Mouse (Mus musculus) heart, embryonic 14.5 days (tissue): Measurements from ENCODE around the gene Casp9. TPM values are rescaled to one million over a fixed set of nuclear protein-coding genes. Genes with fewer than 3 reads are reported as not detected.

Experiments used
- ATAC-seq: fragments of 200-750 bp; cut with Nextera tagmentation; 2 replicates; pipeline ENCODE4 v1.8.0; 2017; ENCODE audit warnings: low read depth, moderate TSS enrichment; ENCODE audit not compliant: insufficient number of reproducible peaks, insufficient read depth, low FRiP score
- H3K27ac ChIP-seq, 2 experiments: fragments of 200-500 bp in 1 of 2; fragments of 300-500 bp in 1 of 2; sonication (generic) in 1 of 2; replicated peaks in 1 of 2; 2 replicates each; pipeline ENCODE4 v1.5.1; 2012 to 2014; ENCODE audit warnings: low read depth in 2 of 2, low read length in 2 of 2, control low read depth in 1 of 2, mild to moderate bottlenecking in 1 of 2, mixed read lengths in 1 of 2; ENCODE audit not compliant: control insufficient read depth in 1 of 2, insufficient read depth in 1 of 2
- H3K27me3 ChIP-seq: fragments of 300-500 bp; sonication (generic); 2 replicates; pipeline ENCODE4 v1.6.1; 2014; ENCODE audit warnings: mild to moderate bottlenecking, low read length, control low read depth; ENCODE audit not compliant: control insufficient read depth, insufficient read depth
- H3K36me3 ChIP-seq: fragments of 300-500 bp; sonication (generic); 2 replicates; pipeline ENCODE4 v1.6.1; 2014; ENCODE audit warnings: mild to moderate bottlenecking, control low read depth, low read length, mixed read lengths; ENCODE audit not compliant: control insufficient read depth, insufficient read depth
- H3K4me1 ChIP-seq, 2 experiments: fragments of 200-500 bp in 1 of 2; fragments of 300-500 bp in 1 of 2; sonication (generic) in 1 of 2; 2 replicates each; pipeline ENCODE4 v1.6.1; 2012 to 2014; ENCODE audit warnings: low read length in 2 of 2, control low read depth in 1 of 2, mixed read lengths in 1 of 2; ENCODE audit not compliant: control insufficient read depth in 2 of 2, insufficient read depth in 2 of 2
- H3K4me2 ChIP-seq: fragments of 300-500 bp; sonication (generic); 2 replicates; pipeline ENCODE4 v1.6.1; 2014; ENCODE audit warnings: mild to moderate bottlenecking, low read length
- H3K4me3 ChIP-seq, 2 experiments: fragments of 200-500 bp in 1 of 2; fragments of 300-500 bp in 1 of 2; sonication (generic) in 1 of 2; 2 replicates each; pipeline ENCODE4 v1.5.1; 2012 to 2014; ENCODE audit warnings: low read length in 2 of 2, mild to moderate bottlenecking in 2 of 2, control low read depth in 1 of 2, low read depth in 1 of 2, moderate library complexity in 1 of 2; ENCODE audit not compliant: control insufficient read depth in 1 of 2, insufficient read depth in 1 of 2
- H3K9ac ChIP-seq: fragments of 300-500 bp; sonication (generic); 2 replicates; pipeline ENCODE4 v1.6.1; 2014; ENCODE audit warnings: mild to moderate bottlenecking, low read length
- H3K9me3 ChIP-seq: fragments of 300-500 bp; sonication (generic); 2 replicates; pipeline ENCODE4 v1.6.1; 2016; ENCODE audit warnings: low read length, control low read depth; ENCODE audit not compliant: control insufficient read depth
- WGBS: fragments of 180-500 bp; shearing (Covaris S2); extraction: QIAGEN DNeasy Blood & Tissue Kit; methylation state at CpG from one replicate; pipeline ENCODE4 v1.1.7; 2014; 5-methylcytosine and 5-hydroxymethylcytosine counted together
- polyA plus RNA-seq: library from polyadenylated mRNA; unstranded; fragments of >200 nt; fragmentation: Nextera tagmentation; extraction: Ambion mirVana; gene quantifications from 2 replicates; pipeline ENCODE4 v1.2.1, GENCODE M21; 2014

Gene Casp9
- polyA plus RNA-seq, 1 experiment from 2014 or later: 15.4 TPM

DNA sequence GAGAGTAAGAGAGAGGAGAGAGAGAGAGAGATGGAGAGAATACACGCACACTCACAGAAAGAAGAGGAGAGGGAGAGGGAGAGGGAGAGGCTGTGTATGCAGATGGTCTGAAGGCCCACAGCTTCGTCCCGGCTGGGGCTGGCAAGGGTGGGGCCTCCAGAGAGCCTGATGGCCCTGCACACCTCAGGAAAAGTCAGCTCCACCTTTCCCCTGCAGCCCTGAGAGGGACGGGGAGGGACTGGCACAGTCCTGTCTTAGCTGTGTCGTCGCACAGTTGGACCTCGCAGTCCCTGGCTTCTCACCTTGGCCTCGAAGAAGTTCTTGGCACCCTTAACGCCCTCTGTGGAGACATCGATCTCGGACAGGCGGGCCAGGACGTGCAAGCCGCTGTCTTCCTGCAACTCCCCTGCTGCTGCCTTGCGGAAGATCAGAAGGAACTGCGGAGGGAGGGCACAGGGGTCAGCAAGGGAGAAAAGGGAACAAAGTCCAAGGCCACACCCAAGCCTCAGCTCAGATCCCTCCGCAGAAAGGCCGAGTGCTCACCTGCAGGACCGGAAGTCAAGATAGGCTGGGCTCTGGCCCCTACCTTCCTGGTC is 66.9 kb downstream of the Casp9 start:
- peaks cover 50% of the 10 kb centered on the region for H3K36me3 ChIP-seq
- no peak overlapping the region for H3K4me2 ChIP-seq
- peaks cover 13 to 15% of the 10 kb centered on the region in 2 experiments for H3K4me1 ChIP-seq
- H3K4me3 ChIP-seq: no peak overlapping the region
- H3K27me3 ChIP-seq: no peaks in the 10 kb centered on the region
- H3K9ac ChIP-seq: no peak overlapping the region
- no peak overlapping the region for H3K27ac ChIP-seq
- 77% methylated on average over 19 of the region's 19 CpGs for WGBS
- ATAC-seq: no peak
- H3K9me3 ChIP-seq: no peaks in the 10 kb centered on the region

GRCm38 (mm10) chr4:141861591-141862295 is 68.3 kb downstream of the Casp9 start:
- ATAC-seq: no peak
- no peak overlapping the region for H3K4me3 ChIP-seq
- H3K4me2 ChIP-seq: no peak overlapping the region
- H3K36me3 ChIP-seq: peaks cover 52% of the 10 kb centered on the region
- H3K9me3 ChIP-seq: no peaks in the 10 kb centered on the region
- H3K27me3 ChIP-seq: no peaks in the 10 kb centered on the region
- no peak overlapping the region for H3K9ac ChIP-seq
- peaks cover 25 to 28% of the 10 kb centered on the region in 2 experiments for H3K4me1 ChIP-seq
- WGBS: 90% methylated on average over 17 of the region's 17 CpGs
- no peak overlapping the region for H3K27ac ChIP-seq

DNA sequence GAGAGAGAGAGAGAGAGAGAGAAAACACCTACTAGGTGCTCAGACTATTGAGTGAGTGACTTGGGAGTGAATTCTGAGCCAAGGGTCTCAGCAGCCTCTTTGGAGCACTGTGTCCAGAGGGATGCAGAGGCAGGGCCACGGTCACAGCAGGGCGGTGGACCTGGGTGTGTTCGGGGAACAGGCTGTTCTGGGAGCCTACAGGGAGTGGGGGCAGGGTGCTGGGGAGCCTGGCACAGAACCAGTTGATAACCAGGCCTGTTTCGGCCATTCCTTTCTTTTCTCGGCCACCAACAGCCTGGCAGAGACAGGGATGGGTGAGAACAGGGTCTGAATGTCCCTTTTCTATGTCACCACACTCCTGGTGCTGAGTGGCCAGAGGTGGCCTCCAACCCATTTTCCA is 69.5 kb downstream of the Casp9 start:
- Histone ChIP-seq H3K4me2 (no peak overlapping the region), H3K27me3 (no peaks in the 10 kb centered on the region), H3K36me3 (peaks cover 52% of the 10 kb centered on the region), H3K9ac (peak overlapping the region; percentile 4), H3K27ac (peak overlapping the region; percentile 15 to 61; a peak in 2 of 4 replicates), H3K4me3 (no peak overlapping the region), H3K9me3 (no peaks in the 10 kb centered on the region), H3K4me1 (peaks cover 37 to 39% of the 10 kb centered on the region in 2 experiments)
- 33% methylated on average over 5 of the region's 5 CpGs for WGBS
- no peak for ATAC-seq

DNA sequence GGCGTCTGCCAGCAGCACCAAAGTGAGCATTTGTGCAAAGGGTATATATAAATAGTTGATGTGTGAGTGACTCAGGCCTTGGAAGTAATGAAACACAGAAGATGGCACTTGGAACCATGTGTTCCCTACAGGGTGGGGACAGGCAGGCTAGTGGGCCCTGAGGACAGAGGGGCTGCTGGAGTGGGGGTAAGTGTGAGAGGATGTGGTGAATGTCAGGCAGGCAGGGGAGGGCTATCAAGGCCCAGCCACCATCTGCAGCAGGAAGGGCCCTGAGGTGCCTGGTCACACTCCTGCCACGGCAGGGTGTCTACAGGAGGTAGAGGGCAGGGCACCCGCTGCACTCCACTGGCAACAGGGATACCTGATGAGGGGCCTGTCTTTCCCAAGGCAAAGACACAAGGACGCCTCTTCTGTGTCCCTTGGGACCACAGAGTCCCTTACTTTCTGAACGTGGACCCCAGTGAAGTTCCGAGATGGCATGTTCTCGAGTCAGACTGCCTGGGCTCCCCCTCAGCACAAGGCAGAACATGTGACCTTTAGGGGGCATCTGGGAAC is 70.4 kb downstream of the Casp9 start:
- Histone ChIP-seq H3K9ac (peak overlapping the region; percentile 6; the same call in 1 of the 2 replicates), H3K4me3 (no peak overlapping the region), H3K4me1 (peaks cover 43 to 46% of the 10 kb centered on the region in 2 experiments), H3K27me3 (no peaks in the 10 kb centered on the region), H3K4me2 (no peak overlapping the region), H3K27ac (peak overlapping the region; percentile 15 to 61), H3K36me3 (peaks cover 46% of the 10 kb centered on the region), H3K9me3 (no peaks in the 10 kb centered on the region)
- WGBS: 76% methylated on average over 7 of the region's 7 CpGs
- ATAC-seq: no peak

DNA sequence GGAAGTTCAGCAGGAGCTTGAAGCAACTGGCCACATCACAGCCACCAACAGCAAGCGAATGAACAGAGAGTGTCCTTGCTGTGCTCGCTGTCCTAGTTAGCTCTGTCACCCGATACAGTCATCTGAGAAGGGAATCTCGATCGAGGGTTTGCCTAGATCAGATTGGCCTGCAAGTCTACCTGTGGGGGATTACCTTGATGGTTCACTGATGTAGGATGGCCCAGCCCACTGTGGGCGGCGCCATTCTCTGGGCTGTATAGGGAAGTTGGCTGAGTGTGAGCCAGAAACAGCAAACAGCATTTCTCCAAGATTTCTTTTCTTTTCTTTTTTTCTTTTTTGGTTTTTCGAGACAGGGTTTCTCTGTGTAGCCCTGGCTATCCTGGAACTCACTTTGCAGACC is 71.1 kb downstream of the Casp9 start:
- no peak overlapping the region for H3K4me2 ChIP-seq
- WGBS: 91% methylated on average over 8 of the region's 8 CpGs
- no peaks in the 10 kb centered on the region for H3K27me3 ChIP-seq
- H3K4me1 ChIP-seq: peaks cover 43 to 48% of the 10 kb centered on the region in 2 experiments
- no peak overlapping the region for H3K4me3 ChIP-seq
- H3K27ac ChIP-seq: no peak overlapping the region
- H3K9ac ChIP-seq: no peak overlapping the region
- no peaks in the 10 kb centered on the region for H3K9me3 ChIP-seq
- peaks cover 45% of the 10 kb centered on the region for H3K36me3 ChIP-seq
- no peak for ATAC-seq

- H3K36me3 ChIP-seq: peaks cover 41% of the 10 kb centered on the region
- H3K27me3 ChIP-seq: no peaks in the 10 kb centered on the region
- no peaks in the 10 kb centered on the region for H3K9me3 ChIP-seq
- H3K4me2 ChIP-seq: no peak overlapping the region
- no peak overlapping the region for H3K9ac ChIP-seq
- H3K4me1 ChIP-seq: peaks cover 48 to 53% of the 10 kb centered on the region in 2 experiments
- WGBS: 95% methylated on average over 5 of the region's 5 CpGs
- no peak for ATAC-seq
- no peak overlapping the region for H3K27ac ChIP-seq
- H3K4me3 ChIP-seq: no peak overlapping the region
These were observed 71.6 kb downstream of the Casp9 start for GRCm38 (mm10) chr4:141865006-141865405.
